Mouse (Mus musculus): ENCODE data around the gene Abcb9. TPM values are rescaled to one million over a fixed set of nuclear protein-coding genes. Genes with fewer than 3 reads are reported as not detected.

The Abcb9 gene
- polyA plus RNA-seq, 2 experiments: 2.6 to 3.1 TPM

DNA sequence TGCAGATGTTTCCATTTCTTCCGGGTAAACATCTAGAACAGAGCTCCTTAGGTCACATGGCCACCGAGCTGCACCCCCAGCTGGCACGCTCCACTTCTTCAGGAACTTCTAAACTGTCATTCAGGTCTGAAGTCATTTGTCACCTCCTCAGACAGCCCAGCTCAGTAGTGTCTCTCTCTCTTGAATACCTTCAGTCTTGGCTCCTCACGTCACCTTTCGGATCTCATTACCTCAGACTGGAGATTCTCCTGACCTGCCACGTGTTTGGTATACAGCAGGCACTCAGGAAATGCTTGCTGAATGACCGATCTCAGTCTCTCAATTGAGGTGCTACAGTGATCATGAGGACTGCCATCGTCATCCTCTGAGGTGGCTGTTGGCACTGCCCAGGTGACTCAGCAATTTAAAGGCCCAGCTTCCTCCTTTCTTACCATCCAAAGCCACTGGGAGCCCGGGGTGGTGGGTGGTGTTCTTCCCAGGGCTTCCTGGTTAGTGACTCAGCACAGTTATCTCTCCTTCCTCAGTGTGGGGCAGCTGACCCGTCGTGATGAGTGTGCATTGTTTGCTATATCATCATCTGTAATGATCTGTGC, 43.6 kb downstream of the Abcb9 start:
- H3K27me3 ChIP-seq (ENCODE audit: control insufficient read depth, insufficient read depth, low read length): no peaks in the 10 kb centered on the region
- no peaks in the 10 kb centered on the region for H3K36me3 ChIP-seq (replicated peaks; ENCODE audit: control insufficient read depth, insufficient read depth, low read depth)
- H3K4me3 ChIP-seq (ENCODE audit: insufficient read depth in 1 of 2, low read depth in 2 of 2, low read length in 2 of 2): peak overlapping the region; percentile 60 to 77
- H3K4me1 ChIP-seq (replicated peaks; ENCODE audit: control insufficient read depth in 2 of 2, insufficient read depth in 2 of 2, low read length in 1 of 2): peaks cover 47 to 57% of the 10 kb centered on the region in 2 experiments
- DNase-seq (ENCODE audit: low read depth in 3 of 3, low spot score in 3 of 3) (peak in 2 of 3 experiments; percentile 46 to 96), ATAC-seq (ENCODE audit: insufficient read depth) (peak; percentile 94)
- 13% methylated on average over 11 of the region's 11 CpGs for WGBS (ENCODE audit: insufficient replicate concordance)
- H3K27ac ChIP-seq: peak overlapping the region; percentile 98
- H3K9me3 ChIP-seq (ENCODE audit: control insufficient read depth, low read length): no peaks in the 10 kb centered on the region
- 0 out of 2 replicates have a peak, but pooled peaks have one; percentile 5 for TF ChIP-seq CTCF (IDR thresholded peaks at IDR 0.05; ENCODE audit: low read depth)
- TF ChIP-seq EP300 (IDR thresholded peaks at IDR 0.05; ENCODE audit: low read depth): peak; percentile 83
- peak overlapping the region; percentile 69 for H3K9ac ChIP-seq (replicated peaks)
- H3K4me2 ChIP-seq (ENCODE audit: low read depth): peak overlapping the region; percentile 77

DNA sequence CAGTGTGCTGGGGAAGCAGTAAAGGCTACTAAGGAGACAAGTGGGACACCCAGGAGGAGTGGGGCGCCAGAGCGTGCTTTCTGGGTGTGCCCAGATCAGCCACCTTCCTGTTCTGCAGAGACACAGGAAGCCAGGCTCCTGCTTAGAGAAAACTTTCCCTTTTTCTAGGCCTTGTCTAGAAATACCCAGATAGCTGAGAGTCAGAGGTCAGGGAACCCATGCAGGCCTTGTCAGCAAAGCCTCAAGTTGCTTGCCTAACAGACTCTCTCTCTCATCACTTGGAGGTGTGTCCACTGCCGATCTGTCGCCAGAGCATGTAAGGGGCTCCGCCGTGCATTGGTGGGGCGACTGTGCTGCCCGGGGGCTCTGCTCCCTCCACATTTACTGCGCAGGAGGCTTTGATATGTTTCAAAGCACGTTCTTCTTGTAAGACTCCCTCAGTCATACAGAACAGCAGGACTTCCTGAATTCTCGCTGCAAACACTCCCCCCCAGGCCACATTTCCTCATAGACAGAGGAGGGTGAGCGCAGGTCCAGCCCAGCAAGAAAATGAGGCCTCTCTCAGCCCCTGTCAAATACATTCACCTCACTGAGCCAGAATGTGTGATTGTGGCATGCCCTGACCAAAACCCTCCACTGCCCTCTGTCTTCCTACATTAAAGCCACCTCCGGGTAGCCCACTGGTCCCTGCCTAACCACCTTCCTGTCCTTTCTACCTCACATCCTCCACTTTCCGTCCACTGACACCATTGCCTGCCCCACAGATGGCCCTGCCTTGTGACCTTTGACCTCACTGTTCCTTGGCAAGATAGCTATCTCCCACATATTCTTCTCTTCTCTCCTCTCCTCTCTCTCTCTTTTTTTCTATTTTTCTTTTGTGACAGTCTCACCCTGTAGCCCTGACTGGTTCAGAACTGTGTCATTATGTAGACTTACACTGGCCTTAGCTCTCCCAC, 45.2 kb downstream of the Abcb9 start:
- Histone ChIP-seq H3K27ac (peak overlapping the region; percentile 98), H3K9me3 (ENCODE audit: control insufficient read depth, low read length) (no peaks in the 10 kb centered on the region), H3K9ac (replicated peaks) (peak overlapping the region; percentile 69), H3K4me3 (ENCODE audit: insufficient read depth in 1 of 2, low read depth in 2 of 2, low read length in 2 of 2) (peak overlapping the region; percentile 58 to 60), H3K4me1 (replicated peaks; ENCODE audit: control insufficient read depth in 2 of 2, insufficient read depth in 2 of 2, low read length in 1 of 2) (peaks cover 47 to 59% of the 10 kb centered on the region in 2 experiments), H3K36me3 (replicated peaks; ENCODE audit: control insufficient read depth, insufficient read depth, low read depth) (no peaks in the 10 kb centered on the region), H3K27me3 (ENCODE audit: control insufficient read depth, insufficient read depth, low read length) (no peaks in the 10 kb centered on the region), H3K4me2 (ENCODE audit: low read depth) (peak overlapping the region; percentile 77)
- 17% methylated on average over 14 of the region's 14 CpGs for WGBS (ENCODE audit: insufficient replicate concordance)
- no peak for ATAC-seq (ENCODE audit: insufficient read depth)
- TF ChIP-seq CTCF (IDR thresholded peaks at IDR 0.05; ENCODE audit: low read depth) (peak; percentile 39), EP300 (IDR thresholded peaks at IDR 0.05; ENCODE audit: low read depth) (no peak)
- DNase-seq (ENCODE audit: low read depth in 3 of 3, low spot score in 3 of 3): no peak

DNA sequence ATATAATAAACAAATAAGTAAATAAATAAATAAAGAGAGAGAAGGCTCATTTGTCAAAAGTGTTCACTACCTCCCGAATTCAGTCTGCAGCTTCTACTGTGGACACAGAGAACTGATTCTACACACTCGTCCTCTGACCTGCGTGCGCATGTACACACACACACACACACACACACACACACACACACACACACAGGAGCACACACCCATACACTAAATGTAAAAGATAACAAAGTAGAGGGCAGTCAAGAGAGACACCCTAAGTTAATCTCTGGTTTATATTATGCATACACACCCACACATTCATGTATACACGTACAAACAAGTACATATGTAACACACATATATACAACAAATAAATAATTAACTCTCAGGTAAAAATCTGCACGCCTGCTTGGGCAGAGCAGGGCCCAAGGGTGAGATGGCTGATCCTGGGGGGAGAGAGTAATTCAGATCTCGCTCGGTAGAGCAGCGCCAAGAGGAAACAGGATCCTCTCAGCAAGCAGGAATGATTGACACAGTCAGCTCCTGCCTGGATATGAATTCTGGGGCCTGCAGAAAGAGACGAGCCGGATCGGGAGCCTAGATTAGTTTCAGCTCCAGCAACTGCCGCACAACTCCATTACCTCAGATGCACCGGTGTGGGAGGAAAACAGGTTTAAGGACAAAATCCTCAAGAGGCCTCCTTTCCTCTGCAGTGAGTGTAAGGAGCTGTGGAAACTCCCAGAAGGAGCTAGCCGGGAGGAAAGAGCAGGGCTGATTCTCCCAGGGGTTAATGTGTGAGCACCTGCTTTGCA, 46.2 kb downstream of the Abcb9 start:
- Histone ChIP-seq H3K27me3 (ENCODE audit: control insufficient read depth, insufficient read depth, low read length) (no peaks in the 10 kb centered on the region), H3K9me3 (ENCODE audit: control insufficient read depth, low read length) (no peaks in the 10 kb centered on the region), H3K4me2 (ENCODE audit: low read depth) (peak overlapping the region; percentile 77), H3K4me3 (ENCODE audit: insufficient read depth in 1 of 2, low read depth in 2 of 2, low read length in 2 of 2) (peak overlapping the region; percentile 58 to 60), H3K4me1 (replicated peaks; ENCODE audit: control insufficient read depth in 2 of 2, insufficient read depth in 2 of 2, low read length in 1 of 2) (peaks cover 47 to 59% of the 10 kb centered on the region in 2 experiments), H3K9ac (replicated peaks) (peak overlapping the region; percentile 69), H3K27ac (peak overlapping the region; percentile 98), H3K36me3 (replicated peaks; ENCODE audit: control insufficient read depth, insufficient read depth, low read depth) (no peaks in the 10 kb centered on the region)
- DNase-seq (ENCODE audit: low read depth in 3 of 3, low spot score in 3 of 3) (no peak), ATAC-seq (ENCODE audit: insufficient read depth) (no peak)
- 52% methylated on average over 15 of the region's 15 CpGs for WGBS (ENCODE audit: insufficient replicate concordance)
- TF ChIP-seq CTCF (IDR thresholded peaks at IDR 0.05; ENCODE audit: low read depth): no peak
- TF ChIP-seq EP300 (IDR thresholded peaks at IDR 0.05; ENCODE audit: low read depth): no peak

- Histone ChIP-seq H3K9ac (replicated peaks) (no peak overlapping the region), H3K4me1 (replicated peaks; ENCODE audit: control insufficient read depth in 2 of 2, insufficient read depth in 2 of 2, low read length in 1 of 2) (peaks cover 40 to 50% of the 10 kb centered on the region in 2 experiments), H3K4me3 (ENCODE audit: insufficient read depth in 1 of 2, low read depth in 2 of 2, low read length in 2 of 2) (no peak overlapping the region), H3K27ac (no peak overlapping the region), H3K27me3 (ENCODE audit: control insufficient read depth, insufficient read depth, low read length) (no peaks in the 10 kb centered on the region), H3K9me3 (ENCODE audit: control insufficient read depth, low read length) (no peaks in the 10 kb centered on the region), H3K4me2 (ENCODE audit: low read depth) (no peak overlapping the region), H3K36me3 (replicated peaks; ENCODE audit: control insufficient read depth, insufficient read depth, low read depth) (no peaks in the 10 kb centered on the region)
- no peak for TF ChIP-seq EP300 (IDR thresholded peaks at IDR 0.05; ENCODE audit: low read depth)
- TF ChIP-seq CTCF (IDR thresholded peaks at IDR 0.05; ENCODE audit: low read depth): no peak
- WGBS (ENCODE audit: insufficient replicate concordance): 64% methylated on average over 7 of the region's 7 CpGs
- DNase-seq (ENCODE audit: low read depth in 3 of 3, low spot score in 3 of 3): no peak
- ATAC-seq (ENCODE audit: insufficient read depth): no peak
These were observed 48.7 kb downstream of the Abcb9 start for GRCm38 (mm10) chr5:124046741-124047401.
